Mouse (Mus musculus): ENCODE measurements around the gene 1700113H08Rik. TPM values are rescaled to one million over a fixed set of nuclear protein-coding genes. Genes with fewer than 3 reads are reported as not detected.

1700113H08Rik gene
- polyA plus RNA-seq, 1 experiment from 2014 or later, result not detected

- Histone ChIP-seq H3K27me3 (ENCODE audit: insufficient read depth, low read length) (no peaks in the 10 kb centered on the region), H3K9me3 (ENCODE audit: low read length) (no peaks in the 10 kb centered on the region), H3K4me2 (replicated peaks; ENCODE audit: low read depth, low read length) (no peak overlapping the region), H3K9ac (replicated peaks; ENCODE audit: low read length) (no peak overlapping the region), H3K27ac (ENCODE audit: low read length) (no peak overlapping the region), H3K4me3 (ENCODE audit: low read length) (no peak overlapping the region), H3K36me3 (ENCODE audit: insufficient read depth, low read length) (no peaks in the 10 kb centered on the region), H3K4me1 (ENCODE audit: insufficient read depth, low read length) (no peaks in the 10 kb centered on the region)
- no peak for ATAC-seq (ENCODE audit: low FRiP score, low TSS enrichment)
- WGBS, result 80% methylated on average over 15 of the region's 15 CpGs
Measured at GRCm38 (mm10) chr10:87035866-87036265, 22.0 kb upstream of the 1700113H08Rik start.

- Histone ChIP-seq H3K27ac (ENCODE audit: low read length) (no peak overlapping the region), H3K4me2 (replicated peaks; ENCODE audit: low read depth, low read length) (no peak overlapping the region), H3K4me1 (ENCODE audit: insufficient read depth, low read length) (no peaks in the 10 kb centered on the region), H3K36me3 (ENCODE audit: insufficient read depth, low read length) (no peaks in the 10 kb centered on the region), H3K27me3 (ENCODE audit: insufficient read depth, low read length) (no peaks in the 10 kb centered on the region), H3K9me3 (ENCODE audit: low read length) (no peaks in the 10 kb centered on the region), H3K4me3 (ENCODE audit: low read length) (no peak overlapping the region), H3K9ac (replicated peaks; ENCODE audit: low read length) (no peak overlapping the region)
- no peak for ATAC-seq (ENCODE audit: low FRiP score, low TSS enrichment)
- 52% methylated on average over 14 of the region's 14 CpGs for WGBS
Measured at GRCm38 (mm10) chr10:87036271-87036703, 21.6 kb upstream of the 1700113H08Rik start.

- no peaks in the 10 kb centered on the region for H3K27me3 ChIP-seq (ENCODE audit: insufficient read depth, low read length)
- no peak for ATAC-seq (ENCODE audit: low FRiP score, low TSS enrichment)
- 59% methylated on average over 5 of the region's 5 CpGs for WGBS
- no peaks in the 10 kb centered on the region for H3K9me3 ChIP-seq (ENCODE audit: low read length)
- no peaks in the 10 kb centered on the region for H3K4me1 ChIP-seq (ENCODE audit: insufficient read depth, low read length)
- no peak overlapping the region for H3K4me3 ChIP-seq (ENCODE audit: low read length)
- H3K27ac ChIP-seq (ENCODE audit: low read length), result no peak overlapping the region
- H3K36me3 ChIP-seq (ENCODE audit: insufficient read depth, low read length), result no peaks in the 10 kb centered on the region
- no peak overlapping the region for H3K4me2 ChIP-seq (replicated peaks; ENCODE audit: low read depth, low read length)
- H3K9ac ChIP-seq (replicated peaks; ENCODE audit: low read length), result no peak overlapping the region
Measured at GRCm38 (mm10) chr10:87037062-87037461, 20.8 kb upstream of the 1700113H08Rik start.

GRCm38 (mm10) chr10:87039340-87039739, 18.5 kb upstream of the 1700113H08Rik start:
- Histone ChIP-seq H3K4me1 (ENCODE audit: insufficient read depth, low read length) (no peaks in the 10 kb centered on the region), H3K4me2 (replicated peaks; ENCODE audit: low read depth, low read length) (no peak overlapping the region), H3K9me3 (ENCODE audit: low read length) (no peaks in the 10 kb centered on the region), H3K9ac (replicated peaks; ENCODE audit: low read length) (no peak overlapping the region), H3K4me3 (ENCODE audit: low read length) (no peak overlapping the region), H3K27ac (ENCODE audit: low read length) (no peak overlapping the region), H3K36me3 (ENCODE audit: insufficient read depth, low read length) (no peaks in the 10 kb centered on the region), H3K27me3 (ENCODE audit: insufficient read depth, low read length) (no peaks in the 10 kb centered on the region)
- WGBS, result 79% methylated on average over 6 of the region's 6 CpGs
- no peak for ATAC-seq (ENCODE audit: low FRiP score, low TSS enrichment)

- no peak overlapping the region for H3K27ac ChIP-seq (ENCODE audit: low read length)
- no peak for ATAC-seq (ENCODE audit: low FRiP score, low TSS enrichment)
- WGBS, result 85% methylated on average over 3 of the region's 3 CpGs
- H3K9me3 ChIP-seq (ENCODE audit: low read length), result no peaks in the 10 kb centered on the region
- H3K4me3 ChIP-seq (ENCODE audit: low read length), result no peak overlapping the region
- no peaks in the 10 kb centered on the region for H3K4me1 ChIP-seq (ENCODE audit: insufficient read depth, low read length)
- no peak overlapping the region for H3K4me2 ChIP-seq (replicated peaks; ENCODE audit: low read depth, low read length)
- H3K9ac ChIP-seq (replicated peaks; ENCODE audit: low read length), result no peak overlapping the region
- H3K27me3 ChIP-seq (ENCODE audit: insufficient read depth, low read length), result no peaks in the 10 kb centered on the region
- no peaks in the 10 kb centered on the region for H3K36me3 ChIP-seq (ENCODE audit: insufficient read depth, low read length)
Measured at GRCm38 (mm10) chr10:87039800-87040199, 18.0 kb upstream of the 1700113H08Rik start.

- Histone ChIP-seq H3K27me3 (ENCODE audit: insufficient read depth, low read length) (no peaks in the 10 kb centered on the region), H3K9me3 (ENCODE audit: low read length) (no peaks in the 10 kb centered on the region), H3K9ac (replicated peaks; ENCODE audit: low read length) (no peak overlapping the region), H3K4me3 (ENCODE audit: low read length) (no peak overlapping the region), H3K4me1 (ENCODE audit: insufficient read depth, low read length) (no peaks in the 10 kb centered on the region), H3K36me3 (ENCODE audit: insufficient read depth, low read length) (no peaks in the 10 kb centered on the region), H3K4me2 (replicated peaks; ENCODE audit: low read depth, low read length) (no peak overlapping the region), H3K27ac (ENCODE audit: low read length) (no peak overlapping the region)
- ATAC-seq (ENCODE audit: low FRiP score, low TSS enrichment), result no peak
- 70% methylated on average over 7 of the region's 7 CpGs for WGBS
Measured at GRCm38 (mm10) chr10:87041265-87041664, 16.6 kb upstream of the 1700113H08Rik start.

- Histone ChIP-seq H3K36me3 (ENCODE audit: insufficient read depth, low read length) (no peaks in the 10 kb centered on the region), H3K27ac (ENCODE audit: low read length) (no peak overlapping the region), H3K4me3 (ENCODE audit: low read length) (no peak overlapping the region), H3K27me3 (ENCODE audit: insufficient read depth, low read length) (no peaks in the 10 kb centered on the region), H3K9me3 (ENCODE audit: low read length) (no peaks in the 10 kb centered on the region), H3K9ac (replicated peaks; ENCODE audit: low read length) (no peak overlapping the region), H3K4me2 (replicated peaks; ENCODE audit: low read depth, low read length) (no peak overlapping the region), H3K4me1 (ENCODE audit: insufficient read depth, low read length) (no peaks in the 10 kb centered on the region)
- no peak for ATAC-seq (ENCODE audit: low FRiP score, low TSS enrichment)
- 67% methylated on average over 3 of the region's 3 CpGs for WGBS
Measured at GRCm38 (mm10) chr10:87045273-87045672, 12.6 kb upstream of the 1700113H08Rik start.

GRCm38 (mm10) chr10:87046469-87046868, 11.4 kb upstream of the 1700113H08Rik start:
- Histone ChIP-seq H3K4me2 (replicated peaks; ENCODE audit: low read depth, low read length) (no peak overlapping the region), H3K36me3 (ENCODE audit: insufficient read depth, low read length) (no peaks in the 10 kb centered on the region), H3K27me3 (ENCODE audit: insufficient read depth, low read length) (no peaks in the 10 kb centered on the region), H3K4me1 (ENCODE audit: insufficient read depth, low read length) (no peaks in the 10 kb centered on the region), H3K9me3 (ENCODE audit: low read length) (no peaks in the 10 kb centered on the region), H3K27ac (ENCODE audit: low read length) (no peak overlapping the region), H3K9ac (replicated peaks; ENCODE audit: low read length) (no peak overlapping the region), H3K4me3 (ENCODE audit: low read length) (no peak overlapping the region)
- 42% methylated on average over 6 of the region's 6 CpGs for WGBS
- no peak for ATAC-seq (ENCODE audit: low FRiP score, low TSS enrichment)

- H3K4me1 ChIP-seq (ENCODE audit: insufficient read depth, low read length), result no peaks in the 10 kb centered on the region
- WGBS, result 89% methylated on average over 10 of the region's 10 CpGs
- no peaks in the 10 kb centered on the region for H3K9me3 ChIP-seq (ENCODE audit: low read length)
- H3K27ac ChIP-seq (ENCODE audit: low read length), result no peak overlapping the region
- no peak overlapping the region for H3K4me2 ChIP-seq (replicated peaks; ENCODE audit: low read depth, low read length)
- H3K4me3 ChIP-seq (ENCODE audit: low read length), result no peak overlapping the region
- no peak for ATAC-seq (ENCODE audit: low FRiP score, low TSS enrichment)
- no peaks in the 10 kb centered on the region for H3K27me3 ChIP-seq (ENCODE audit: insufficient read depth, low read length)
- no peaks in the 10 kb centered on the region for H3K36me3 ChIP-seq (ENCODE audit: insufficient read depth, low read length)
- H3K9ac ChIP-seq (replicated peaks; ENCODE audit: low read length), result no peak overlapping the region
Measured at GRCm38 (mm10) chr10:87046931-87047468, 10.8 kb upstream of the 1700113H08Rik start.

GRCm38 (mm10) chr10:87049179-87049578, 8.7 kb upstream of the 1700113H08Rik start:
- Histone ChIP-seq H3K4me1 (ENCODE audit: insufficient read depth, low read length) (no peaks in the 10 kb centered on the region), H3K36me3 (ENCODE audit: insufficient read depth, low read length) (no peaks in the 10 kb centered on the region), H3K4me3 (ENCODE audit: low read length) (no peak overlapping the region), H3K9me3 (ENCODE audit: low read length) (no peaks in the 10 kb centered on the region), H3K9ac (replicated peaks; ENCODE audit: low read length) (no peak overlapping the region), H3K27me3 (ENCODE audit: insufficient read depth, low read length) (no peaks in the 10 kb centered on the region), H3K4me2 (replicated peaks; ENCODE audit: low read depth, low read length) (no peak overlapping the region), H3K27ac (ENCODE audit: low read length) (no peak overlapping the region)
- 46% methylated on average over 3 of the region's 3 CpGs for WGBS
- ATAC-seq (ENCODE audit: low FRiP score, low TSS enrichment), result no peak

All from kidney, embryonic 16.5 days (tissue).